Mouse (Mus musculus): ENCODE measurements at regions not wholly inside any gene's neighbourhood (a gene's known extent, or its start where the extent isn't known, plus 50 kb on each side); places are given as distances from the start of the nearest gene placed in this dataset.

GRCm38 (mm10) chr5:51788768-51789167 lies 221.2 kb upstream of the Ppargc1a start:
- 83% methylated on average over 6 of the region's 6 CpGs for WGBS
- no peak for DNase-seq (ENCODE audit: low read depth, low spot score)

DNA sequence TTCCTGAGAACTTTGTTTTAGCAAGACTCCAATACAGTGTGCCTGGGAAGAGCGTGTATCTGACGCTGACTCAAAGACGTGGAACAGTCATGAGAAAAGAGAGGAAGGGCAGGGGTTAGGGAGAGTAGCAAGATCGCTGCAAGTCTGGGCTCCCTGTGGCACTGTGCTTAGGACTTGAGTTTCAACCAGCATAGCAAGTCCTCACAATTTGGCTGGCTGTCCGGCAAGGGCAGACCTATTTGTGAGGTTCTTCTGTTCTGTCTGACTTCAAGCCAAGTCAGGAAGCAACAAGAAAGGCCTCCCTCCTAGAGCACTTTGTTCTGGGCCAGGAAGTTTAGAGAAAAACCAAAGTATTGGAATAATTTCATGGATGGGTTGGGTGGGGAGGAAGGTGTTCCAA lies 216.0 kb upstream of the Ppargc1a start:
- DNase-seq (ENCODE audit: low read depth, low spot score), result no peak
- 85% methylated on average over 5 of the region's 5 CpGs for WGBS

DNA sequence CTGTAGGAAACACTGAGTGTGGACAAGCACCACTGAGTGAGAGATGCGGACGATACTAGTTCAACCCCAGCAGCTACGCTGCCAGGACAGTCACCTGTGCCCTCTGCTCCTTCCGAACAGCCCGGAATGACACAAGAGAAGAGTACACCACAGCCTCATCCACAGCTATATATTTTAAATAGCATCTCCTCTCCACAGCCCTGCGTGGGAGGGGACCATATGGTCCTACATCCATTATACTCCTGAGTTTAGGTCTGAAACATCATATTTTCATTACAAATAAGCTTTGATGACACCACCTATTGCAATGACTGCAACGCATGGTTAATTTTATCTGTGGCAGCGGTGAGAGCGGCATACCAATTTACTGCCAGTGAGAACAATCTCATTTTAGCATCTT lies 215.6 kb upstream of the Ppargc1a start:
- 90% methylated on average over 9 of the region's 9 CpGs for WGBS
- no peak for DNase-seq (ENCODE audit: low read depth, low spot score)

DNA sequence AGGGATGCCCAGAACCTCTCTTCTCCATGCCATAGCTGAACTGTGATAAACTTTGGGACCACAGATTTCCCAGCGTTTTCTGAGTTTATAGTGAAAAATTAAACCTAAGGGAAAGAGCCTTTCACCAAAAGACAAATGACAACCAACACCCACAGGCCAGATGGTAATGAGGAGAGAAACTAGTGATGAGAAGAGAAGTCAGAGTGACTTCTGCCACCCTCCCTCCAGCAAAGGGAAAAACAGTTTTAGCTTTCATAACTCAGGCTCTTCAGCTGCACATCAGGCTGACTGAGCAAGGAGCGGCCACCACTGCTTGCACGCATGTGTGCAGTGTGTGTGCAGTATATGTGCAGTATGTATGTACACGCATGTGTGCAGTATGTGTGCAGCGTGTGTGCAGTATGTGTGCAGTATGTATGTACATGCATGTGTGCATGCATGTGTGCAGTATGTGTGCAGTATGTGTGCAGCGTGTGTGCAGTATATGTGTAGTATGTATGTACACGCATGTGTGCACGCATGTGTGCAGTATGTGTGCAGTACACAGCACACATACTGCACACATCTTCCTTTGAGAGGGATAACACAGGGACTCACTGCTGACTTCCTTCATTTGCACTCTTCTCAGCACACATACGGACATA lies 208.1 kb upstream of the Ppargc1a start:
- no peak for DNase-seq (ENCODE audit: low read depth, low spot score)
- 92% methylated on average over 9 of the region's 9 CpGs for WGBS

DNA sequence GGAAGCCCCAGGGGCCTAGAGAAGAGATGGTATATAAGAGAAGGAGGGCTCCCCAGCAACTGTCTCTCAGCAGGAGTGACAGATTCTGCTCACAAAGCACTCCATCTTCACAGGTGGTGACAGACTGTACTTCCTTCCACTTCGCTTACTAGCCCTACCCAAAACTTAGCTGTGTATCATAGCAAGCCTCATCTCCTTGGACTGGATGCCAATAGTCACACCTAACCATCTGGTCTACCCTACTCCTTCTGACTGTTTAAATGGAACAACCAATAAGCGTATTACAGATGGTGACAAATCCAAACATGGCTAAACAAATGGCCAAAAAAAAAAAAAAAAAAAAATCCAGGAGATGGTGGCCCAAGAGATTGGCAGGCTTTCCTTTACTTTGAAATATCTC lies 204.1 kb upstream of the Ppargc1a start:
- WGBS, result 66% methylated on average over 2 of the region's 2 CpGs
- no peak for DNase-seq (ENCODE audit: low read depth, low spot score)

DNA sequence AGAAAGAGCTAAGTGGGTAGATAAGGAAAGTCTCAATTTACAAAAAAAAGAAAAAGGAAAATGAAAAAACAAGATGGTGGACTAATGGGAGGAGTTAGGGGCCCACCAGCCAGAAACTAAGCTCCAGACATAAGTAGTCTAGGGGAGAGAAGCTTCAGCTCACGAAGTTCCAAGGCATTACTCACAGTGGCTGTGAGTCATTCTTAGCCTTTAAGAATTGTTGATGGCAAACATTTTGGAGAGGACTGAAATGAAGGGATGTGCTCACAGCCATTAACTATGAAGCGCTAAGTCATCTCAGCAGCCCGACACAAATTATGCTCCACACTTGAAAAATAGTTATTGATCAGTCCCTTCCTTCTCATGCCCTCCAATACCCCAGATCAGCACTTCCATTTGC lies 198.6 kb upstream of the Ppargc1a start:
- no peak for DNase-seq (ENCODE audit: low read depth, low spot score)

GRCm38 (mm10) chr5:51764416-51764815 lies 196.9 kb upstream of the Ppargc1a start:
- no peak for DNase-seq (ENCODE audit: low read depth, low spot score)
- WGBS, result 79% methylated on average over 7 of the region's 7 CpGs

More for the DNA sequence above, 198.6 kb upstream of the Ppargc1a start:
- 78% methylated on average over 3 of the region's 3 CpGs for WGBS

DNA sequence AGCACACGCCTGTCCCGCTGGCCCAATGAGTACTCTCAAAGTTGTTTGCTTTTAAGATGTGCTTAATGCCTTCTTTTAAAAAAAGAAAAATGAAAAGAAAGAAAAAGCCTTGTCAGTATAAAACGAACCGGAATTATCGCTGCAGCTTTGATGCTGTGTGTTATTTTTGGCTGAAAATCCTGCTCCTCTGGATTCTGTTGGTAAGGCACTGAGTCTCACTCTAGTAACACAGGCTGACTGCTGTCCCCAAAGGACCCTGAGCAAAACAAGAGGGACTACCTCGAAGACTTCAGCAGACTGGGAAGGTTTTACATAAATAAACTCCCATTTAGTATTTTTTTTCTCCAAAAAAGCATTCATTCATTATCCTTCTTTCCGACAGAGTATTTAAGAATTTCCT lies 196.1 kb upstream of the Ppargc1a start:
- DNase-seq (ENCODE audit: low read depth, low spot score), result no peak
- 76% methylated on average over 7 of the region's 7 CpGs for WGBS

DNA sequence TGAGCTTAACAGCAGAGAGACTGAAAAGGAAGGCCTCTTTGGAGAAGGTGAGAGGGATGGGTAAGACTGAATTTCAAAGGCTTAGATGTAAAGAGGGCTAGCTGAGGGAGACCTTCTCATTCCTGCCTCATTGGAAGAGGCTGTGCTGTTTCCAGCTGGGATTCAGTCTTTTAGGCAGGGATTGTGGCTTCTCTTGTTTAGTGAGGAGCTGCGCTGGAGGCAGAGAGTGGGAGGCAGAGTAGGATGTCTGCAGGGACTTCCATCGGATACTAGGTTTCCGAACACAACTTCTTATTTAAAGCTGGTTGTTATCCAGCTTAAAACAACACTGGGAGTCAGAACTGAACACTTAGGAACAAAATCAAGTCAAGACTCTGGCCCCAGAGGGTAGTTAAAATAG lies 194.8 kb upstream of the Ppargc1a start:
- no peak for DNase-seq (ENCODE audit: low read depth, low spot score)
- 79% methylated on average over 3 of the region's 3 CpGs for WGBS

DNA sequence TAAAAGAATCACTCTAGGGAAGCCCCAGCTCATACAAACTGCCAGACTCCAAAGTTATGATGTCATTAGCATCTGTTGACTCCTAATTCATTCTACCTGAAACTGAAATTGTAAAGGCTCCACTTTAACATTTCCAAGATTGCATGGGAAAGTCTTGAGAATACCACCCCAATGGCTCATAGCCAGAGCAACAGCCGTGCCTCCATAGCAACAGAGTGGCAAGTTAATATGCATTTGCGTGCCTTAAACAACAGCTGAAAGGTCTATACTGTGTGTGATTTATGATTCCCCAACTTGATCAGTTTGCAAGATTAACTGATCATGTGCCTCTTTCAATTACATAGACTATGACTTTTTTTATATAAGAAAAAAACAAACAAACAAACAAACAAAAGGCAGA lies 190.8 kb upstream of the Ppargc1a start:
- DNase-seq (ENCODE audit: low read depth, low spot score), result no peak
- 62% methylated on average over 2 of the region's 2 CpGs for WGBS

GRCm38 (mm10) chr5:51757864-51758263 lies 190.3 kb upstream of the Ppargc1a start:
- WGBS, result 82% methylated on average over 2 of the region's 2 CpGs
- DNase-seq (ENCODE audit: low read depth, low spot score), result no peak

- 58% methylated on average over 4 of the region's 4 CpGs for WGBS
- no peak for DNase-seq (ENCODE audit: low read depth, low spot score)
Observed at GRCm38 (mm10) chr5:51752024-51752423, 184.5 kb upstream of the Ppargc1a start.

- 76% methylated on average over 8 of the region's 8 CpGs for WGBS
- DNase-seq (ENCODE audit: low read depth, low spot score), result no peak
Observed at GRCm38 (mm10) chr5:51750456-51750855, 182.9 kb upstream of the Ppargc1a start.

GRCm38 (mm10) chr5:51740893-51741292 lies 173.4 kb upstream of the Ppargc1a start:
- DNase-seq (ENCODE audit: low read depth, low spot score), result no peak
- 95% methylated on average over 8 of the region's 8 CpGs for WGBS

DNA sequence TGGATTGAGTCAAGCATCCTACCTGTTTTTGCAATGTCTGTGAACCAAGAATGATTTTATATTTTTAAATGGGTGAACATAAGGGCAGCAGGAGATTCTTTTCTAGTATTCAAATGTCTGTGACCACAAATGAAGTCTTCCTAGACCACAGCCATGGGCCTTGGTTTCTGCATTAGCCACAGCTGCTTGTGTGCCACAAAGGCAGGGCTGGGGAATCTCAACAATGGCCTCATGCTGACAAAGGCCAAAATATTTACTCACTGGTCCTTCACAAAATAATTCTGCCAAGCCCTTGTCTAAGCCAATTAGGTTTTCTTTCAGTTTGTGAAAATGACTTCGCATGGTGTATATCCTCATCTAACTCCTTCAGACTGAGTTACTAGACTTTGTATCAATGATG lies 162.7 kb upstream of the Ppargc1a start:
- WGBS, result 89% methylated on average over 1 of the region's 1 CpGs
- no peak for DNase-seq (ENCODE audit: low read depth, low spot score)

- WGBS, result 73% methylated on average over 1 of the region's 1 CpGs
- no peak for DNase-seq (ENCODE audit: low read depth, low spot score)
Observed at GRCm38 (mm10) chr5:51729771-51730170, 162.2 kb upstream of the Ppargc1a start.

- DNase-seq (ENCODE audit: low read depth, low spot score), result no peak
Observed at GRCm38 (mm10) chr5:51726762-51727161, 159.2 kb upstream of the Ppargc1a start.

GRCm38 (mm10) chr5:51718911-51719310 lies 151.4 kb upstream of the Ppargc1a start:
- no peak for DNase-seq (ENCODE audit: low read depth, low spot score)
- WGBS, result 71% methylated on average over 8 of the region's 8 CpGs

DNA sequence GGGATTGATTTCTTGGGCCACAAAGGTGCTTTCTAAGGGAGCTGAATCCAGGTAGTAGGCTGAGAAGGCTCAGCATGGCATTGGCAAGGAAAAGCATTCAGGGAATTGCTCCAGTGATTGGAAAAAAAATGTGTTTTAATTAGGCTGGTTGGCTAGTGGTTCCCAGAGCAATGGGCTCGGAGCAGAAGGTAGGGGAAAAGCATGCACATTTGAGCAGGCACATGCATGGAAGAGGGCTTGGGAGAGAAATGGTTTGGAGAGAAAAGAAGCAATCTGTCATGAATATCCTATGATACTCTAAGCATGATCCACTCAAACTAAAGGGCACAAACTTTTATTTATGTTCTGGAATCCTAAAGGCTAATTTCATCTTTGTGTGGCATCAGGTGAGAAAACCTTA lies 150.9 kb upstream of the Ppargc1a start:
- WGBS, result 93% methylated on average over 1 of the region's 1 CpGs
- no peak for DNase-seq (ENCODE audit: low read depth, low spot score)

DNA sequence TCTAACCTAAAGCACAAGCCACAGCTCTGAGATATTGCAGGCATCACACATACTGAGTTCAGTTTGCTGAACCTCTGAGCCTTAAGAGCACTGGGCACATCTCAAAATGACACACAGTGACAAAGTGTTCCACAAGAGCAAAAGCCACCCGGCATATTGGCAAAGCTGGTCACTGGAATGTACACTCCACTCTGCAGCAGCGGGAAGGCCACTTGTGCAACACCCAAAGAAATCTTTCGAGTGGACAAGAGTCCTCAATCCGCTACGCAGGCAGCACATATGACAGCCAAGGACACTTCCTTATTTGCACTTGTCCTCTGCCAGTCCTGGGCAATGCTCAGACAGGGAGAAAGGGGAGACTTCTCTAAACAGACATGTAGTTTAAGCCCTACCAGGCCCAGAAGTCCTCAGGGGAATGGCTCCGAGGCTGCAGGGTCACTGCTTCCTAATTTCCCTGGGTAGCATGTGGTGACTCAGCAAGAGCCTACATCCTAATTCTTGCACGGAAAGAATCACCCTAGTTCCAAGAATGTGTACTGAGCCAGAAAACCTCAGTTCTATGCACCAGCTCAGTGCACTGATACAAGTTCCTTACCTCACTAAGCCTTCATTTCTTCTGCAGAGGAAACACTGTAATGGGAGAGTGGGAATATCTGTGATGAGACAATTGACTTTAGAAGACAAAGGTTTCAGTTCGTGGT lies 144.5 kb upstream of the Ppargc1a start:
- 69% methylated on average over 8 of the region's 8 CpGs for WGBS
- DNase-seq (ENCODE audit: low read depth, low spot score), result no peak

- no peak for DNase-seq (ENCODE audit: low read depth, low spot score)
- WGBS, result 57% methylated on average over 4 of the region's 4 CpGs
Observed at GRCm38 (mm10) chr5:51710664-51711063, 143.1 kb upstream of the Ppargc1a start.

Measured in large intestine, adult 2 months (tissue).